Mouse (Mus musculus) left cerebral cortex, postnatal 14 days (tissue): ENCODE data around the gene Nyx. TPM values are rescaled to one million over a fixed set of nuclear protein-coding genes. Genes with fewer than 3 reads are reported as not detected.

ENCODE experiments used
- DNase-seq, 2 experiments: peaks; one replicate each; pipeline ENCODE4 v3.0.0; 2021 to 2022; ENCODE audit warnings: low spot score in 2 of 2, mixed read lengths in 1 of 2
- intact Hi-C: fragments of 180-260 bp; cut with DNase I; formaldehyde crosslinking; loops from one replicate; pipeline ENCODE4 v1.15.1; 2025
- total RNA-seq, 2 experiments: library from RNA; stranded (reverse); gene quantifications; 2 replicates each; pipeline ENCODE4 v1.2.3; 2021

Gene Nyx
- total RNA-seq, 2 experiments from 2014 or later, result 0.36 to 0.68 TPM

- DNase-seq, result no peak
- intact Hi-C loops, result no loop called here
These were observed 23.1 kb downstream of the Nyx start for GRCm38 (mm10) chrX:13489001-13489400.

- no peak for DNase-seq
- intact Hi-C loops, result no loop called here
These were observed 23.9 kb downstream of the Nyx start for GRCm38 (mm10) chrX:13489761-13490160.

DNA sequence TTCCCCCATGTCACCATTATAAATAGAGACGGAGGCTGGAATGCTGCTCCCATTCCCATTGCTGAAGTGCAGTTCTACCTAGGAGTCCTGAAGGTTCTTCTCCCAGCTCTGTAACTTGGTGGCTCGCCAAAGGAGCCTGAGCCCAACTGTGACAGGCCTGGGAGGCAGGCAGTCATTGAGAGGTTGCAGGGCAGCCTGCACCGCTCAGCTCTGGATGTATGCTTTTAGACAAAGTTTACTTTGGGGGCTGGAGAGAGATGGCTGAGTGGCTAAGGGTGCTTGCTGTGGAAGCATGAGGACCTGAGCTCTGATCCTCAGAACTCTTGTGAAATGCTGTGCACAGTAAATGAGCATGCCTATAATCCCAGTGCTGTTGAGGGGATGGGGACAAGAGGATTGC, 25.0 kb downstream of the Nyx start:
- intact Hi-C loops, result no loop called here

GRCm38 (mm10) chrX:13492922-13493321, 27.0 kb downstream of the Nyx start:
- intact Hi-C loops, result no loop called here
- no peak for DNase-seq

More for the DNA sequence above, 25.0 kb downstream of the Nyx start:
- DNase-seq, result no peak

DNA sequence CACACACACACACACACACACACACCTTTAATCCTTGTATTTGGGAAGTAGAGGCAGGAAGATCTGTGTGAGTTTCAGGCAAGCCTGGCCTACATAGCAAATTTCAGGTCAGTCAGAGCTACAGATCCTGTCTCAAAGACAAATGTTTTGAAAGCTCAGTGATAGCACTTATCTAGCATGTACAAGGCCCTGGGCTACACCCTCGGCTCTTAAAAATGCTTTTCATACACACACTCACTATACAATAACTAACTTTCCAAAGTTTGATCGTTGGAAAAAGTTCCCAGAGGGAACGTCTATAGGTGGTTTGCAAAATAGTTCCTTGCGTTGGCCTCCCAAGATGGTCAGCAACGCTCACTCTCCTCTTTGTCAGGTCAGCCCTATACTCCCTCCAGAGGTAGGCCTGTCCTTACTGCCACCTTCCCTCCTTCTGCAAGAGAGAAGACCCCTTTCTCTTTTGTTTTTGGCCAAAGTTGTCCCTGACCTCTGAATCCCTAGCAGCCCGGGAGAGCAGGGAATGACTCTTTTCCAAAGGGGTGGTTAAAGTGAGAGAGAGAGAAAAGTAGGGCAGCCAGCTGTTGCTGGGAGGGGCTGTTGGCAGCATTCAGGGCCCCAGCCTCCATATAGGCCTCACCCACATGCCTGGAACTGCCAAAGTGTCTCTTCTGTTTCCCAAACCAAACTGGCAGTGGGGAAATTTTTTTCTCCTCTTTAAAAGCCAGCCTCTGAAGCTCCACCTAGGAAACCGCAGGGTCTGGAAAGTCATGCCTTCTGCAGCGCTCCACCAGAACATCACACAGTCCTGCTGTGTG, 29.2 kb downstream of the Nyx start:
- no peak for DNase-seq
- intact Hi-C loops, result no loop called here

DNA sequence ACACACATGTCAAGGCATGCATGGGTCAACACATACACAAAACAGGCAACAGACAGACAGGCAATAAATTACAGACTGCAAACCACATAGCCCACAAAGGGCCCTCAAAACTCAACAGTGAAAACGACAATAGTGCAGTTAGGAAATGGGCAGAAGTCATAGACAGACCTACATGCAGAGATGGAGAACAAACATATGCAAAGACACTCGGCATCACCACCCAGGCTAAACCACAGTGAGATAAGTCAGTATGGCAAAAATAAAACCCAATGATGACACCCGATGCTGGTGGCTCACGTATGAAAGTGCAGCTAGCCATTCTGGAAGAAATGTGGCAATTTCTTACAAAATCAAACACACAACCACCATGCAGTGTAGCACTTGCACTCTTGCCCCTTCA, 34.4 kb downstream of the Nyx start:
- intact Hi-C loops, result no loop called here
- no peak for DNase-seq

DNA sequence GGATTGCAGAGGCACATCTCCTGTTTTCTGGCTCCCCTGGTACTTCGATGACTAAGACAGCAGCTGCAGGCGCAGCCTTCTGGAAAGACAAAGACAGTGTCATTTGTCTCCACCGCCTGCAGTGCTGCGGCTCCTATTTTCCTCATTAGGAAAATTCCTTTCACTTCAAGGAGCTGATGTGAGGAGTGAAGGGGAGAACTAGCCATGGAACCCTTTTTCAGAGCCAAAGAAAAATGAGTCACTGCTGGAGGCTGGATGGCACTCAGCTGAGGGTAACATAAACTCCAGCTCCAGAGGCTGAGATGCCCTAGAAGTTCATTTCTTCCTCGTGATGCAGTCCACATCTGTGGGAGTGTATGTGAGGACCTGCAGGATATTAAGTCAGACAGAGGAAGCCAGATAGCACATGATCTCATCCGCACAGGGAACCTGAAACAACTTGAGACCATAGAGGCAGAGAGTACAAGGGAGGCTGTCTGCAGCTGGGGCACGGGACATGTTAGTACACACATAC, 37.0 kb downstream of the Nyx start:
- DNase-seq, result peak in 1 of 2 experiments; percentile 12
- intact Hi-C loops, result no loop called here

DNA sequence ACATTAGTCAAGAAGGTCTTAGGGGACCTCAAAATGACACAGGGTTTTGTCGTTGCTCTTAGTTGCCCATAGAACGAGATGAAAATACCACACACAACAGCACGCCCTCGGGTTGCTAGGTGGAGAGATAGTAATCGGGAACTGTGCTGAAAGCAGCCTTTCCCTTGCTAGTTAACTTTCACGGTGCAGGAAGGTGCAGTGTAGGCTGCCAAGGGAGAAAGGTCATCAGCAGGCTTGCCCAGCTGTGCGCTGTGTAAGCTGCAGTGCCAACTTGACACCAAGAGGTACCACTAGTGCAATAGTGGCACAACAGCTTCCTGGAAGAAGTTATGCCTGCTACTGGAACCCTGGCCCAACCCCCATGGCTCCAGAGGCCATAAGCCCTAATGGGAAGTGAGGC, 38.5 kb downstream of the Nyx start:
- no peak for DNase-seq
- intact Hi-C loops, result no loop called here

DNA sequence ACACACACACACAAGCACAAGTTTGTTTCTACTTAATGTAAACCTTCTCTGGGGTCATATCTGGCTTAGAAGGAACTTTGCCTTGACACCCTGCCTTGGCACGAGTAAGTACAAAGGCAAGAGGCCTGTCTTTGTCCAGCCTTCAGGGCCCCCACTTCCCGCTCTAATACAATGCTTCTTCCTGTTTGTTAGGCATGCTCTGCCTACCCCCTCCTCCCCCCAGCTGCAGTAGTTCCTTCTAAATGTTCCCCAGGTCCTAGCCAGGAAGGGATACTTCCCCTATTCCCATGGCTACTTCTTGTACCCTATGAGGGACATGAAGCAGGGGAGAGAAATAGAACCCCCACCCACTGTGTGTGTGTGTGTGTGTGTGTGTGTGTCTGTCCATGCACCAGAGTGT, 40.5 kb downstream of the Nyx start:
- DNase-seq, result no peak
- intact Hi-C loops, result no loop called here

- no peak for DNase-seq
These were observed 47.2 kb downstream of the Nyx start for GRCm38 (mm10) chrX:13513127-13513526.

GRCm38 (mm10) chrX:13513864-13514263, 48.0 kb downstream of the Nyx start:
- peak in 1 of 2 experiments; percentile 32 for DNase-seq
- intact Hi-C loops, result no loop called here

More at GRCm38 (mm10) chrX:13513127-13513526, 47.2 kb downstream of the Nyx start:
- intact Hi-C loops, result no loop called here

DNA sequence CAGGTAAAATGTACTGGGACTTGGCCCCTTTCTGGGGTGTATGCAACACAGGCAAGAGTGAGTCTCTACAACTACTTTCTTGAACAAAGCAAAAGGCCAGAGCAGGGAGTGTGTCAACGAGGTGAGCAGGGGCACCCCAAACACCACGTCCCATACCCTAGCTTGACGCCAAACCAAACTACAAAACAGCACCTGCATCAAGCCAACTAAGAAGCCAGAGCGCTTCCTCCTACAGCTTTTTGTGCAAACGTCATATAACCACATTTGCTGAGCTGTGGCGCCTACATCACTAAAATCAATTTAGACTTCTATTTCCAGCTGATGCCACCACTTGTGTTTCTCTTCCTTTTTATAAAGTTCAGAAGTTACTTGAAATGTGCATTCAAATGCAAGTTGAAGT, 50.5 kb downstream of the Nyx start:
- intact Hi-C loops, result no loop called here
- DNase-seq, result no peak

DNA sequence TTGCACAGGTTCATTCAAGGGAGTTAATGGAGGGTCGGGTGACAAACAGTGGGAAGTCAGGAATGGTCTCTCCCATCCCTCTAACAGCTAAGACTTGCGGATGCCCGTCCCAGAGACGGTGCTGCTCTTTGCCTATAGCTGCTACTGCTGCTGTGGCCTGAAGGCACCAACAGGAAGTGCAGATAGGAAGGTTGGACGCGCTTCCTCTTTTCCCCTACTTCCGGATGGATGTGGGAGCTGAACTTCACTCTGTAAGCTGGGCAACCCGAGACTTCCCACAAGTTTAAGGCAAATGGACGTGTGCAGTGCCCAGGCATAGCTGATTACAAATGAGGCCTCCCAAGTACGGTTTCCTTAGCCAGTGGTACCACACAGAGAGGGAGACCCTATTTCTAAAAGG, 52.1 kb downstream of the Nyx start:
- intact Hi-C loops, result no loop called here
- no peak for DNase-seq

GRCm38 (mm10) chrX:13518781-13519407, 53.0 kb downstream of the Nyx start:
- no peak for DNase-seq
- intact Hi-C loops, result no loop called here

- intact Hi-C loops, result no loop called here
- DNase-seq, result no peak
These were observed 53.5 kb downstream of the Nyx start for GRCm38 (mm10) chrX:13519408-13519783.

GRCm38 (mm10) chrX:13520566-13520965, 54.7 kb downstream of the Nyx start:
- DNase-seq, result no peak
- intact Hi-C loops, result no loop called here

GRCm38 (mm10) chrX:13521288-13521687, 55.4 kb downstream of the Nyx start:
- intact Hi-C loops, result no loop called here
- DNase-seq, result no peak
